Mouse (Mus musculus) CH12.LX (cell line): ENCODE results near the gene Gm44511.

ENCODE experiments used
- CHD1 ChIP-seq: IDR thresholded peaks from 2 replicates; pipeline ENCODE4 v1.6.1; 2012; ENCODE audit warnings: low read depth, low read length, improper control_type of control experiment, inconsistent platforms
- CTCF ChIP-seq, 2 experiments: IDR thresholded peaks in 1 of 2; conservative IDR thresholded peaks in 1 of 2; 2 replicates each; pipeline ENCODE4 v1.5.1; 2011 to 2012; ENCODE audit warnings: low read depth in 2 of 2, low read length in 2 of 2, improper control_type of control experiment in 1 of 2, inconsistent platforms in 1 of 2, mild to moderate bottlenecking in 1 of 2, moderate library complexity in 1 of 2
- HCFC1 ChIP-seq: IDR thresholded peaks from 2 replicates; pipeline ENCODE4 v1.6.1; 2012; ENCODE audit warnings: low read depth, mild to moderate bottlenecking, inconsistent platforms, low read length, improper control_type of control experiment
- JUN ChIP-seq: IDR thresholded peaks from 2 replicates; pipeline ENCODE4 v1.6.1; 2011; ENCODE audit warnings: low read depth, mild to moderate bottlenecking, low read length, improper control_type of control experiment, moderate library complexity; ENCODE audit not compliant: insufficient read depth
- KAT2A ChIP-seq: IDR thresholded peaks from 2 replicates; pipeline ENCODE4 v1.6.1; 2012; ENCODE audit warnings: low read length, improper control_type of control experiment, inconsistent platforms; ENCODE audit not compliant: insufficient replicate concordance
- MAFK ChIP-seq: IDR thresholded peaks from 2 replicates; pipeline ENCODE4 v1.6.1; 2011; ENCODE audit warnings: low read length, improper control_type of control experiment; ENCODE audit not compliant: insufficient replicate concordance
- NELFE ChIP-seq: IDR thresholded peaks from 2 replicates; pipeline ENCODE4 v1.6.1; 2011; ENCODE audit warnings: low read depth, low read length, improper control_type of control experiment
- POLR2A ChIP-seq: IDR thresholded peaks from 2 replicates; pipeline ENCODE4 v1.6.1; 2011; ENCODE audit warnings: low read depth, mild to moderate bottlenecking, improper control_type of control experiment, low read length
- USF2 ChIP-seq: conservative IDR thresholded peaks from 2 replicates; pipeline ENCODE4 v1.6.1; 2011; ENCODE audit warnings: low read depth, low read length, improper control_type of control experiment
- ZNF384 ChIP-seq: IDR thresholded peaks from 2 replicates; pipeline ENCODE4 v1.6.1; 2012; ENCODE audit warnings: low read depth, low read length, improper control_type of control experiment, inconsistent platforms

DNA sequence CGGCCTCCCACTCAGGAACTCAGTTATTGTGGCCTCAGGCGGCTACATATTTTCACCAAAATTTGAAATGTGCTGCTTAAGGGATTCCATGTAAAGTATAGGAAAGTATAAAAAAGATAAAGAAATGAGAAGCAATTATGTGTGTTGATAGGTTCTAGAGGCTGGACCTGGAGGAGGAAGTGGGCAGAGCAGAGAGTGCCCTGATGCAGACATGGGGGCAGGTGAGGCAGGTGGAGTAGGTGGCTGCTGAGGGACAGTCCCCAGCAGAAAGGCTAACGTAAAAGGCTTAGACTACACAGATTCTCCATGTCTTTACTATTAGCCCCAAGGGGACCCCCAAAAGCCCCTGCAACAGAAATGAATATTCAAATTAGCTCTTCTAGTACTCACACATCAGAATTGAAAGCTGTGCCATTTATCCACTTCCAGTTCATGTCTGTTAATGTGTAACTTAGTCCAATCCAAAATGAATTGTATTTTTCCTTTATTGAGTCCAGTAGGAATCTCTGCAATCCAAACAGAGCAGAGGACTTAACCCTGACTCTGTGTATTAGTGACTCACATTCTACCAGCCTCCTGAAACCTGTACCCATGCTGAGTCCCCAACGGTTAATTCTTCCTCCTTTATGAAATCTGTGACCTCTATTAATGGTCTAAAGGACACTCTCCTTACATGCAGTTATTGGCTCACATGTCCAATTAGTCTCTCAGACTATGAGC lies 7.9 kb downstream of the Gm44511 start:
- TF ChIP-seq ZNF384 (no peak), CTCF (conservative IDR thresholded peaks at IDR 0.05 in 1 of 2, IDR thresholded peaks at IDR 0.05 in 1 of 2; ENCODE audit: low read depth in 2 of 2, low read length in 2 of 2) (no peak), POLR2A (no peak), HCFC1 (no peak), USF2 (no peak), JUN (no peak), NELFE (no peak), MAFK (no peak), CHD1 (no peak), KAT2A (no peak)
